Mouse (Mus musculus): Measurements from ENCODE around the gene Foxp1.

DNA sequence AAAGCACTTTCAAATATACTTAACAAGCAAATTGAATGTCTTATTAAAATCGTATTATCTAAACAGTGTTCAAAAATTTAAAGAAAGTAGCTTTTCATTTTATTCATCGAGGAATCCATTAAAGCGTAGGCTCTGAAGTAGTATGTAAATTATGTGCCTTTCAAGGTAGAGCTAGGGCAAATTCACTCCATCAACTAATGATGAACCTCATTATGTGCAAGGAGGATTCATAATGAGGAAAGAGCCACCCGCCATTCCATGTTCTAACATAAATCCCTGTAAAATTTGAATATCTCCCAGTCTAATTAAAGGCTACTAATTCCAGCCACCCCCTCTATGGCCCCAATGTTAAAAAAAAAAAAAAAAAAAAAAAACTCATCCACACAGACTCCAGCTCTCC lies 319.7 kb downstream of the Foxp1 start:
- TF ChIP-seq CTCF (IDR thresholded peaks at IDR 0.05; ENCODE audit: low read depth, low read length) (no peak), POLR2A (IDR thresholded peaks at IDR 0.05; ENCODE audit: borderline replicate concordance, low read depth, low read length) (no peak)
